Mouse (Mus musculus) right cerebral cortex, postnatal 10 days (tissue): ENCODE results near the gene Icam1.
"Not testable (repeated sequence)": the region's sequence is repeated elsewhere in the genome, so short reads cannot be mapped to it uniquely, and the experiment has no call there.

Source experiments
- DNase-seq, 2 experiments: peaks; one replicate each; pipeline ENCODE4 v3.0.0; 2021; ENCODE audit warnings: low spot score in 2 of 2

The Icam1 gene

GRCm38 (mm10) chr9:20993165-20993898 is 22.5 kb upstream of the Icam1 start:
- DNase-seq, result no peak

GRCm38 (mm10) chr9:20995069-20995468 is 20.7 kb upstream of the Icam1 start:
- no peak for DNase-seq

GRCm38 (mm10) chr9:20997065-20997464 is 18.7 kb upstream of the Icam1 start:
- DNase-seq, result no peak

GRCm38 (mm10) chr9:20998337-20998736 is 17.4 kb upstream of the Icam1 start:
- not testable (repeated sequence) for DNase-seq

GRCm38 (mm10) chr9:21000811-21001210 is 15.0 kb upstream of the Icam1 start:
- no peak for DNase-seq

GRCm38 (mm10) chr9:21001651-21002200 is 14.1 kb upstream of the Icam1 start:
- DNase-seq, result no peak

GRCm38 (mm10) chr9:21002270-21002626 is 13.5 kb upstream of the Icam1 start:
- DNase-seq, result no peak

GRCm38 (mm10) chr9:21002627-21003551 is 12.9 kb upstream of the Icam1 start, which contains the start of gene Mrpl4:
Gene Mrpl4, plus strand, starts transcription at chr9:21002738.
- peak; percentile 94 to 95 for DNase-seq

GRCm38 (mm10) chr9:21007313-21007952 is 8.4 kb upstream of the Icam1 start:
- no peak for DNase-seq

GRCm38 (mm10) chr9:21008007-21008406 is 7.8 kb upstream of the Icam1 start:
- DNase-seq, result no peak

GRCm38 (mm10) chr9:21010362-21010761 is 5.4 kb upstream of the Icam1 start:
- DNase-seq, result no peak

GRCm38 (mm10) chr9:21010939-21011541 is 4.7 kb upstream of the Icam1 start:
- not testable (repeated sequence) for DNase-seq

GRCm38 (mm10) chr9:21011846-21012312 is 3.9 kb upstream of the Icam1 start:
- no peak for DNase-seq

- DNase-seq, result no peak
Measured at GRCm38 (mm10) chr9:21012368-21012767, 3.4 kb upstream of the Icam1 start.

GRCm38 (mm10) chr9:21014691-21015570 is 854 bp upstream of the Icam1 start:
- peak; percentile 75 to 78 for DNase-seq

- DNase-seq, result no peak
Measured at GRCm38 (mm10) chr9:21016331-21017176, 769 bp downstream of the Icam1 start.

- DNase-seq, result no peak
Measured at GRCm38 (mm10) chr9:21017177-21017575, 1.4 kb downstream of the Icam1 start.

- DNase-seq, result no peak
Measured at GRCm38 (mm10) chr9:21018600-21018999, 2.8 kb downstream of the Icam1 start.

- DNase-seq, result no peak
Measured at GRCm38 (mm10) chr9:21021363-21021762, 5.6 kb downstream of the Icam1 start.
